Mouse (Mus musculus) brain, embryonic 14.5 days (tissue): ENCODE measurements around the gene Usp39.

ENCODE experiments used
- CTCF ChIP-seq: fragments of 200-500 bp; IDR thresholded peaks from 2 replicates; pipeline ENCODE4 v1.5.1; 2012; ENCODE audit warnings: inconsistent platforms, mild to moderate bottlenecking, moderate library complexity, borderline replicate concordance; ENCODE audit not compliant: insufficient read depth, insufficient read length; ENCODE audit errors: extremely low read depth
- POLR2A ChIP-seq: fragments of 200-500 bp; IDR thresholded peaks from 2 replicates; pipeline ENCODE4 v1.6.1; 2012; ENCODE audit warnings: mild to moderate bottlenecking, inconsistent platforms, borderline replicate concordance; ENCODE audit not compliant: poor library complexity, insufficient read depth, insufficient read length, severe bottlenecking; ENCODE audit errors: extremely low read depth

DNA sequence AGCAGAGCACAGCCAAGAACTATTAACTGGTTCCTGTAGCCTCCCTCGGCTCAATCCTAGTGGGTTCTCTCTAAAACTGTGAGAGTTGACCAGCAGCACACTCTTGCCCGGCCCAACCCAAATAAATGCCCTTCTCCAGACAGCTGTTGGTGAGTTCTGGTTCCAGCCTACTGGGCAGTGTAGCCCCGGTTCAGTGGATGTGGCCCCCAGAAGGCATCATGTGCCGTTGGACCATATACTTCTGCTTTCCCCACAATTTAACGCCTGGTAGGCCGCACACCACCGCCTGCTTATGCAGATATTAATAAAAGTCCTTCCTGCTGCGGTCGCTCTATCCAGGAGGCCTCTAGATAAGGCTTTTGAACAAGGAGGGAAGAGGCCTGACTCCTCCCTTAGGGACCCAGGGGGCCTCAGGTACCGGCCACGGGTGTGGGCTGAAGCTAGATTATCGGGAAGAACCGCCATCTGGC, 44.5 kb upstream of the Usp39 start:
- TF ChIP-seq POLR2A (no peak), CTCF (no peak)
